Mouse (Mus musculus): ENCODE measurements at regions not wholly inside any gene's neighbourhood (a gene's known extent, or its start where the extent isn't known, plus 50 kb on each side); places are given as distances from the start of the nearest gene placed in this dataset.

- no peaks in the 10 kb centered on the region for H3K79me2 ChIP-seq (ENCODE audit: control insufficient read depth, insufficient read depth, low read length, poor library complexity)
- no peaks in the 10 kb centered on the region for H3K36me3 ChIP-seq (ENCODE audit: control insufficient read depth in 1 of 2, insufficient read depth in 2 of 2, low read length in 2 of 2)
- no peaks in the 10 kb centered on the region for H3K27me3 ChIP-seq (ENCODE audit: control insufficient read depth in 1 of 2, insufficient read depth in 2 of 2, low read length in 2 of 2)
- H3K4me1 ChIP-seq (ENCODE audit: control insufficient read depth in 1 of 2, insufficient read depth in 2 of 2, low read length in 2 of 2): no peaks in the 10 kb centered on the region; a peak in 2 of 4 replicates
- H3K9ac ChIP-seq (ENCODE audit: control insufficient read depth, low read depth, low read length, poor library complexity, severe bottlenecking): no peak overlapping the region
- DNase-seq (ENCODE audit: low read depth, low spot score): no peak
- H3K27ac ChIP-seq (ENCODE audit: control insufficient read depth, low read depth, low read length): no peak overlapping the region
- H3K9me3 ChIP-seq (replicated peaks; ENCODE audit: insufficient read depth, low read length): no peaks in the 10 kb centered on the region
- TF ChIP-seq MAFK (IDR thresholded peaks at IDR 0.05; ENCODE audit: borderline replicate concordance, low read depth, low read length) (no peak), EP300 (IDR thresholded peaks at IDR 0.05; ENCODE audit: low read depth in 1 of 2, low read length in 2 of 2) (no peak), MXI1 (IDR thresholded peaks at IDR 0.05; ENCODE audit: low read depth, low read length) (no peak), TBP (IDR thresholded peaks at IDR 0.05; ENCODE audit: low read depth, low read length) (no peak), POLR2A (IDR thresholded peaks at IDR 0.05; ENCODE audit: control insufficient read depth in 1 of 2, insufficient read depth in 1 of 2, low read depth in 1 of 2, low read length in 2 of 2, poor library complexity in 1 of 2) (no peak), CHD1 (IDR thresholded peaks at IDR 0.05; ENCODE audit: low read depth, low read length) (no peak), ZC3H11A (IDR thresholded peaks at IDR 0.05; ENCODE audit: low read depth, low read length) (no peak), JUND (IDR thresholded peaks at IDR 0.05; ENCODE audit: low read depth, low read length) (no peak), ZNF384 (IDR thresholded peaks at IDR 0.05; ENCODE audit: low read depth, low read length) (no peak), UBTF (IDR thresholded peaks at IDR 0.05; ENCODE audit: borderline replicate concordance, insufficient read depth, low read depth, low read length) (no peak), NRF1 (IDR thresholded peaks at IDR 0.05; ENCODE audit: insufficient read depth, low read depth, low read length, poor library complexity, severe bottlenecking) (no peak), MAZ (IDR thresholded peaks at IDR 0.05; ENCODE audit: low read depth, low read length) (no peak), POLR2AphosphoS5 (IDR thresholded peaks at IDR 0.05; ENCODE audit: borderline replicate concordance, low read depth, low read length) (no peak), SMC3 (IDR thresholded peaks at IDR 0.05; ENCODE audit: low read depth, low read length) (no peak), RAD21 (IDR thresholded peaks at IDR 0.05; ENCODE audit: low read depth, low read length) (no peak), MEF2A (IDR thresholded peaks at IDR 0.05; ENCODE audit: extremely low read depth, insufficient replicate concordance, low read depth, low read length, poor library complexity, severe bottlenecking) (no peak), USF1 (IDR thresholded peaks at IDR 0.05; ENCODE audit: low read depth, low read length) (no peak), MYC (IDR thresholded peaks at IDR 0.05; ENCODE audit: low read depth, low read length) (no peak), GATA1 (IDR thresholded peaks at IDR 0.05; ENCODE audit: low read depth, low read length) (no peak), MAX (IDR thresholded peaks at IDR 0.05; ENCODE audit: low read length) (no peak)
- H3K4me3 ChIP-seq (ENCODE audit: control insufficient read depth in 1 of 2, insufficient read depth in 1 of 2, low read depth in 2 of 2, low read length in 2 of 2): no peak overlapping the region
Measured at GRCm38 (mm10) chr4:53212541-53212940, 52.8 kb upstream of the Abca1 start.

GRCm38 (mm10) chr4:53210685-53211084 lies 51.0 kb upstream of the Abca1 start:
- no peak overlapping the region for H3K27ac ChIP-seq (ENCODE audit: control insufficient read depth, low read depth, low read length)
- no peaks in the 10 kb centered on the region for H3K9me3 ChIP-seq (replicated peaks; ENCODE audit: insufficient read depth, low read length)
- TF ChIP-seq GATA1 (IDR thresholded peaks at IDR 0.05; ENCODE audit: low read depth, low read length) (no peak), EP300 (IDR thresholded peaks at IDR 0.05; ENCODE audit: low read depth in 1 of 2, low read length in 2 of 2) (peak in 1 of 2 experiments; percentile 17; a peak in 1 of 4 replicates), POLR2AphosphoS5 (IDR thresholded peaks at IDR 0.05; ENCODE audit: borderline replicate concordance, low read depth, low read length) (no peak), CHD2 (IDR thresholded peaks at IDR 0.05; ENCODE audit: low read length) (no peak)
- H3K9ac ChIP-seq (ENCODE audit: control insufficient read depth, low read depth, low read length, poor library complexity, severe bottlenecking): no peak overlapping the region
- H3K79me2 ChIP-seq (ENCODE audit: control insufficient read depth, insufficient read depth, low read length, poor library complexity): no peaks in the 10 kb centered on the region
- H3K4me3 ChIP-seq (ENCODE audit: control insufficient read depth in 1 of 2, insufficient read depth in 1 of 2, low read depth in 2 of 2, low read length in 2 of 2): no peak overlapping the region
- DNase-seq (ENCODE audit: low read depth, low spot score): peak; percentile 44
- H3K4me1 ChIP-seq (ENCODE audit: control insufficient read depth in 1 of 2, insufficient read depth in 2 of 2, low read length in 2 of 2): peaks cover 10 to 11% of the 10 kb centered on the region in 2 experiments
- H3K36me3 ChIP-seq (ENCODE audit: control insufficient read depth in 1 of 2, insufficient read depth in 2 of 2, low read length in 2 of 2): peaks cover 0 to 16% of the 10 kb centered on the region in 2 experiments; a peak in 2 of 4 replicates
- no peaks in the 10 kb centered on the region for H3K27me3 ChIP-seq (ENCODE audit: control insufficient read depth in 1 of 2, insufficient read depth in 2 of 2, low read length in 2 of 2)
